Mouse (Mus musculus) embryo, embryonic 10 days (tissue): ENCODE data around the gene Neb.
A peak's percentile ranks its signal among the peaks of the same experiment; 100 is the strongest.
"Not testable (repeated sequence)": the region's sequence is repeated elsewhere in the genome, so short reads cannot be mapped to it uniquely, and the experiment has no call there.

ENCODE experiments used
- DNase-seq: peaks from one replicate; pipeline ENCODE4 v3.0.0-alpha.2; 2015; ENCODE audit warnings: low spot score

Neb gene

GRCm38 (mm10) chr2:52177726-52178125 is 200.5 kb downstream of the Neb start:
- no peak for DNase-seq

DNA sequence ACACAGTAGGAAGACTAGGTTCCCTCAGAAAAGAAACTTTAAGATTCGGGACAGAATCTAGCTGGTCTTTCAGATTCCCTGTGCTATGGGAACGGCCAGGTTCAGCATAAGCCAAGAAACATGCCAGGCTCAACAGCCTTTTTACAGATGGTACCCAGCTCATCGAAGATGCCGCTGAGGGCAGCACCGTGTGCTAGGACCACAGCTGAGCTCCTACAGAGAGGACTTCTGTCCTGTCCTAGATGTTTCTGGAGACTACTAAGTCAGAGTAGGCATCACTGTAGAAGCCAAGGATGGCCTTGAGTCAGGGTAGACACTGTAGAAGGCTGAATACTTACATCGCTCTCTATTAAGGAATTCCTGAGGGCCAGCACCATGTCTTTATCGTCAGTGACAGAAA is 201.1 kb downstream of the Neb start:
- no peak for DNase-seq

DNA sequence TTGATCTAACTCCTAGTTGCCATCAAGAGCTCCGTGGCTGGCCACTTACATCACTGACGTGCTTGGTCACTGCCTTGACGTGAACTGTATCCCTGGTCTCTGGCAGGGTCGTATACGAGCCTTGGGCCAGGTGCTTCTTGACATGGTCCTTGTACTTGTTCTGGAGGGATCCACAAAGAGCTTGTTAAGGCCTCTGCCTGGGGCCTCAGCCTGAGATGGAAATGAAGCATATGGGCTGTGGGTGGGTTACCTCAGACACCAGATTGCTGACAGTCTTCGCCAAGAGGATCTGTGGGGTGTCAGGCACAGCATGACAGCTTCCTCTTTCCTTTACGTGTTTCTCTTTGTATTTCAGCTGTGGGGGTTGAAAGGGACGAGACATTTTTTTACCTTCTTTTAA is 201.7 kb downstream of the Neb start:
- DNase-seq: no peak

DNA sequence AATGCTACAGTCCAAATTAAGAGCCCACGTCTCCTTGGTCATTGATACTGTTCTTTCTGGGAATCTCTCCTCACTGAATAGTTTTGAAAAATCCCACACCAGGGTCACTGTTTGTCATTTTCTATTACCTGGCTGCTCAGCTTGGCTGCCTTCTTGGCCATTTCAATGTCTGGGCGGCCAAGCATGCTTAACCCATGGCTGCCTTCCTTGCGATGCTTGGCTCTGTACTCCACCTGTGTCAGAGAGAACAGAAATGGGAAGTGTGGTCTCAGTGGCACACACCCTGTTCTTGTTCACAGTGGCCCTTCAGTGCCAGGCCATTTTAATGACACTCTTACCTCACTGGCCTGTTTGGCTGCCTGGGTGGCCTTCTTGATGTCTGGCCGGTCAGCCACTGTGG is 203.3 kb downstream of the Neb start:
- no peak for DNase-seq

- no peak for DNase-seq
These were observed 208.8 kb downstream of the Neb start for GRCm38 (mm10) chr2:52169243-52170005.

GRCm38 (mm10) chr2:52153064-52153463 is 225.2 kb downstream of the Neb start:
- DNase-seq: no peak

DNA sequence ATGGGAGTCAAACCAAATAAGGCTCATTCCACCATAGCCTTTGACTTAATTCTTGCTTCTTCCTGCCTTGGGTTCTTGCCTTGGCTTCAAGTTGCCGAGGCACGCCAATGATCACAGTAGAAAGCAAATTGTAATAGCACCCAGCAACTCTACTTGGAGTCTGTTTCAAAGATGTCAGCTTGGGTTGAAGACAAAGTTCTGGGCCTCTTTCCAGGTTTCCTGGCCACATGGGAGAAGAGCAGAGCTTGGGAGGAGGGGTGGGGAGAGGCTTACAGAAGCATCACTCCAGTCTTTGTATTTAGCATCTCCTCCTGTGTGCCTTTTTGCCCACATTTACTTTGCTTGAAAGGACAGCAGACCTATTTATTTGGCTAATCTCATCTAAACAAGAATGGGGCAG is 244.9 kb downstream of the Neb start:
- no peak for DNase-seq

GRCm38 (mm10) chr2:52131370-52131769 is 246.9 kb downstream of the Neb start:
- DNase-seq: not testable (repeated sequence)

DNA sequence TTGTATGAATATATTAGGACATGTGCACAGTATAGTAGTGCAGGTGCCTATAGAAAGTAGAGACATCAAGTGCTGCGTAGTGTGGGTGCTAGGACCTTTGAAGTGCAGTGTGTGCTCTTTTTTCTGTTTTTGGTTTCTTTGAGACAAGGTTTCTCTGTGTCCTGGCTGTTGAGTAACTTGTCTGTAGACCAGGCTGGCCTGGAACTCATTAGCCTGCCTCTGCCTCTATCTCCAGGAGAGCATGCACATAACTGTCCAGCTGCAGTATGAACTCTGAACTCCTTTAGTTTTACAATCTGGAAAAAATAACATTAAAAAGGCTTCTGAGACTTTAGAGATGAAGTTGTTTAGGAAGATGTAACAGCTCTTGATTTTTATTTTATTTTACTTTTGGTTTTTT is 264.2 kb downstream of the Neb start:
- DNase-seq: peak; percentile 31
